Mouse (Mus musculus): ENCODE measurements around the gene Vmn1r195. TPM values are rescaled to one million over a fixed set of nuclear protein-coding genes. Genes with fewer than 3 reads are reported as not detected.
"Not testable (repeated sequence)": the region's sequence is repeated elsewhere in the genome, so short reads cannot be mapped to it uniquely, and the experiment has no call there.

The Vmn1r195 gene
- polyA plus RNA-seq (2012; ENCODE audit: insufficient read depth, insufficient read length, missing spikeins) = not detected in 2 replicates

- not testable (repeated sequence) for H3K4me3 ChIP-seq (ENCODE audit: insufficient read depth, low read length); H3K4me1 ChIP-seq (ENCODE audit: control insufficient read depth, insufficient read depth, low read length); H3K27ac ChIP-seq (ENCODE audit: insufficient read depth, low read depth, low read length)
These were observed at the start of gene Vmn1r195 for GRCm38 (mm10) chr13:22270222-22270621. Vmn1r195 (plus strand) TSS chr13:22270522.

GRCm38 (mm10) chr13:22223060-22223459 lies 47.3 kb upstream of the Vmn1r195 start, which contains the start of gene Vmn1r193:
Vmn1r193 (minus strand) TSS chr13:22223160.
- not testable (repeated sequence) for H3K4me3 ChIP-seq (ENCODE audit: insufficient read depth, low read length); H3K27ac ChIP-seq (ENCODE audit: insufficient read depth, low read depth, low read length); H3K4me1 ChIP-seq (ENCODE audit: control insufficient read depth, insufficient read depth, low read length)

- Histone ChIP-seq H3K4me3 (ENCODE audit: insufficient read depth, low read length) (no peak within 1 kb of the TSS), H3K4me1 (ENCODE audit: control insufficient read depth, insufficient read depth, low read length) (no peaks in the 10 kb centered on the region), H3K27ac (ENCODE audit: insufficient read depth, low read depth, low read length) (no peak within 1 kb of the TSS)
- TF ChIP-seq POLR2A (IDR thresholded peaks at IDR 0.05; ENCODE audit: borderline replicate concordance, low read depth, low read length) (no peak), CTCF (IDR thresholded peaks at IDR 0.05; ENCODE audit: low read depth, low read length) (no peak)
These were observed 26.4 kb upstream of the Vmn1r195 start, which contains the start of gene Vmn1r194 for GRCm38 (mm10) chr13:22243915-22244314. Vmn1r194 (plus strand) TSS chr13:22244215.

- Histone ChIP-seq H3K27ac (ENCODE audit: insufficient read depth, low read depth, low read length) (no peak overlapping the region), H3K4me1 (ENCODE audit: control insufficient read depth, insufficient read depth, low read length) (no peaks in the 10 kb centered on the region), H3K4me3 (ENCODE audit: insufficient read depth, low read length) (no peak overlapping the region)
- TF ChIP-seq POLR2A (IDR thresholded peaks at IDR 0.05; ENCODE audit: borderline replicate concordance, low read depth, low read length) (no peak), CTCF (IDR thresholded peaks at IDR 0.05; ENCODE audit: low read depth, low read length) (no peak)
These were observed 1.4 kb downstream of the Vmn1r195 start for GRCm38 (mm10) chr13:22271721-22272120.

- Histone ChIP-seq H3K4me1 (ENCODE audit: control insufficient read depth, insufficient read depth, low read length) (no peaks in the 10 kb centered on the region), H3K27ac (ENCODE audit: insufficient read depth, low read depth, low read length) (no peak overlapping the region), H3K4me3 (ENCODE audit: insufficient read depth, low read length) (no peak overlapping the region)
- TF ChIP-seq POLR2A (IDR thresholded peaks at IDR 0.05; ENCODE audit: borderline replicate concordance, low read depth, low read length) (no peak), CTCF (IDR thresholded peaks at IDR 0.05; ENCODE audit: low read depth, low read length) (no peak)
These were observed 14.3 kb downstream of the Vmn1r195 start for GRCm38 (mm10) chr13:22284578-22284977.

- Histone ChIP-seq H3K27ac (ENCODE audit: insufficient read depth, low read depth, low read length) (no peak within 1 kb of the TSS), H3K4me1 (ENCODE audit: control insufficient read depth, insufficient read depth, low read length) (no peaks in the 10 kb centered on the region), H3K4me3 (ENCODE audit: insufficient read depth, low read length) (no peak within 1 kb of the TSS)
- TF ChIP-seq POLR2A (IDR thresholded peaks at IDR 0.05; ENCODE audit: borderline replicate concordance, low read depth, low read length) (no peak), CTCF (IDR thresholded peaks at IDR 0.05; ENCODE audit: low read depth, low read length) (no peak)
These were observed 19.3 kb downstream of the Vmn1r195 start, which contains the start of gene Vmn1r196 for GRCm38 (mm10) chr13:22289620-22290019. Vmn1r196 (plus strand) TSS chr13:22289920.

- H3K4me3 ChIP-seq (ENCODE audit: insufficient read depth, low read length); H3K4me1 ChIP-seq (ENCODE audit: control insufficient read depth, insufficient read depth, low read length); H3K27ac ChIP-seq (ENCODE audit: insufficient read depth, low read depth, low read length): not testable (repeated sequence)
These were observed 37.8 kb downstream of the Vmn1r195 start for GRCm38 (mm10) chr13:22308075-22308474.

- TF ChIP-seq POLR2A (IDR thresholded peaks at IDR 0.05; ENCODE audit: borderline replicate concordance, low read depth, low read length) = no peak
- no peak for TF ChIP-seq CTCF (IDR thresholded peaks at IDR 0.05; ENCODE audit: low read depth, low read length)
- no peaks in the 10 kb centered on the region for H3K4me1 ChIP-seq (ENCODE audit: control insufficient read depth, insufficient read depth, low read length)
- H3K27ac ChIP-seq (ENCODE audit: insufficient read depth, low read depth, low read length) = no peak overlapping the region
- H3K4me3 ChIP-seq (ENCODE audit: insufficient read depth, low read length) = no peak overlapping the region
These were observed 45.0 kb downstream of the Vmn1r195 start for GRCm38 (mm10) chr13:22315361-22315760.

GRCm38 (mm10) chr13:22317366-22317765 lies 47.0 kb downstream of the Vmn1r195 start:
- Histone ChIP-seq H3K27ac (ENCODE audit: insufficient read depth, low read depth, low read length) (no peak overlapping the region), H3K4me1 (ENCODE audit: control insufficient read depth, insufficient read depth, low read length) (no peaks in the 10 kb centered on the region), H3K4me3 (ENCODE audit: insufficient read depth, low read length) (no peak overlapping the region)
- TF ChIP-seq CTCF (IDR thresholded peaks at IDR 0.05; ENCODE audit: low read depth, low read length) (no peak), POLR2A (IDR thresholded peaks at IDR 0.05; ENCODE audit: borderline replicate concordance, low read depth, low read length) (no peak)

GRCm38 (mm10) chr13:22320091-22320490 lies 49.8 kb downstream of the Vmn1r195 start:
- TF ChIP-seq CTCF (IDR thresholded peaks at IDR 0.05; ENCODE audit: low read depth, low read length) (no peak), POLR2A (IDR thresholded peaks at IDR 0.05; ENCODE audit: borderline replicate concordance, low read depth, low read length) (no peak)
- Histone ChIP-seq H3K4me1 (ENCODE audit: control insufficient read depth, insufficient read depth, low read length) (no peaks in the 10 kb centered on the region), H3K4me3 (ENCODE audit: insufficient read depth, low read length) (no peak overlapping the region), H3K27ac (ENCODE audit: insufficient read depth, low read depth, low read length) (no peak overlapping the region)

GRCm38 (mm10) chr13:22324289-22324688 lies 54.0 kb downstream of the Vmn1r195 start, which contains the start of gene Vmn1r197:
Vmn1r197 (plus strand) TSS chr13:22324589.
- Histone ChIP-seq H3K27ac (ENCODE audit: insufficient read depth, low read depth, low read length) (no peak within 1 kb of the TSS), H3K4me1 (ENCODE audit: control insufficient read depth, insufficient read depth, low read length) (no peaks in the 10 kb centered on the region), H3K4me3 (ENCODE audit: insufficient read depth, low read length) (no peak within 1 kb of the TSS)
- no peak for TF ChIP-seq CTCF (IDR thresholded peaks at IDR 0.05; ENCODE audit: low read depth, low read length)
- TF ChIP-seq POLR2A (IDR thresholded peaks at IDR 0.05; ENCODE audit: borderline replicate concordance, low read depth, low read length) = no peak

Other genes starting within 250 kb of the Vmn1r195 start
- not detected in 2 replicates for gene Hist1h2ah, start 235.0 kb upstream of the Vmn1r195 start, polyA plus RNA-seq (2012; ENCODE audit: insufficient read depth, insufficient read length, missing spikeins)
- gene Hist1h2bk, start 234.7 kb upstream of the Vmn1r195 start, polyA plus RNA-seq (2012; ENCODE audit: insufficient read depth, insufficient read length, missing spikeins) = 2.9 and 5.5 TPM in 2 replicates
- gene Hist1h4i, start 229.2 kb upstream of the Vmn1r195 start, polyA plus RNA-seq (2012; ENCODE audit: insufficient read depth, insufficient read length, missing spikeins) = 7.5 and 8.2 TPM in 2 replicates
- 5.0 and 7.4 TPM in 2 replicates for gene Hist1h2ag, start 227.6 kb upstream of the Vmn1r195 start, polyA plus RNA-seq (2012; ENCODE audit: insufficient read depth, insufficient read length, missing spikeins)
- 1.4 and 4.4 TPM in 2 replicates for gene Hist1h2bj, start 227.3 kb upstream of the Vmn1r195 start, polyA plus RNA-seq (2012; ENCODE audit: insufficient read depth, insufficient read length, missing spikeins)
- gene Vmn1r188, start 186.1 kb upstream of the Vmn1r195 start, polyA plus RNA-seq (2012; ENCODE audit: insufficient read depth, insufficient read length, missing spikeins) = not detected in 2 replicates
- gene Vmn1r189, start 164.7 kb upstream of the Vmn1r195 start, polyA plus RNA-seq (2012; ENCODE audit: insufficient read depth, insufficient read length, missing spikeins) = not detected in 2 replicates
- gene Vmn1r191, start 86.6 kb upstream of the Vmn1r195 start, polyA plus RNA-seq (2012; ENCODE audit: insufficient read depth, insufficient read length, missing spikeins) = not detected in 2 replicates
- gene Vmn1r192, start 79.4 kb upstream of the Vmn1r195 start, polyA plus RNA-seq (2012; ENCODE audit: insufficient read depth, insufficient read length, missing spikeins) = not detected in 2 replicates
- gene Vmn1r193, start 47.4 kb upstream of the Vmn1r195 start, polyA plus RNA-seq (2012; ENCODE audit: insufficient read depth, insufficient read length, missing spikeins) = not detected in 2 replicates
- gene Vmn1r194, start 26.3 kb upstream of the Vmn1r195 start, polyA plus RNA-seq (2012; ENCODE audit: insufficient read depth, insufficient read length, missing spikeins) = not detected in 2 replicates
- not detected in 2 replicates for gene Vmn1r196, start 19.4 kb downstream of the Vmn1r195 start, polyA plus RNA-seq (2012; ENCODE audit: insufficient read depth, insufficient read length, missing spikeins)
- gene Vmn1r197, start 54.1 kb downstream of the Vmn1r195 start, polyA plus RNA-seq (2012; ENCODE audit: insufficient read depth, insufficient read length, missing spikeins) = not detected in 2 replicates
- not detected in 2 replicates for gene Vmn1r198, start 79.8 kb downstream of the Vmn1r195 start, polyA plus RNA-seq (2012; ENCODE audit: insufficient read depth, insufficient read length, missing spikeins)
- not detected in 2 replicates for gene Vmn1r199, start 109.3 kb downstream of the Vmn1r195 start, polyA plus RNA-seq (2012; ENCODE audit: insufficient read depth, insufficient read length, missing spikeins)
- not detected in 2 replicates for gene Vmn1r200, start 119.9 kb downstream of the Vmn1r195 start, polyA plus RNA-seq (2012; ENCODE audit: insufficient read depth, insufficient read length, missing spikeins)
- gene Vmn1r201, start 201.4 kb downstream of the Vmn1r195 start, polyA plus RNA-seq (2012; ENCODE audit: insufficient read depth, insufficient read length, missing spikeins) = not detected in 2 replicates
- not detected in 2 replicates for gene Vmn1r202, start 234.9 kb downstream of the Vmn1r195 start, polyA plus RNA-seq (2012; ENCODE audit: insufficient read depth, insufficient read length, missing spikeins)
- gene Vmn1r203, start 247.6 kb downstream of the Vmn1r195 start, polyA plus RNA-seq (2012; ENCODE audit: insufficient read depth, insufficient read length, missing spikeins) = not detected in 2 replicates

Data from bone marrow macrophage, adult 2 months (primary cell).